Mouse (Mus musculus) midbrain, embryonic 16.5 days (tissue): Measurements from ENCODE around the gene Cyp17a1. TPM values are rescaled to one million over a fixed set of nuclear protein-coding genes. Genes with fewer than 3 reads are reported as not detected.
A peak's percentile ranks its signal among the peaks of the same experiment; 100 is the strongest.

Experiments
- ATAC-seq: fragments of 200-750 bp; cut with Nextera tagmentation; 2 replicates; pipeline ENCODE4 v1.8.0; 2017; ENCODE audit warnings: moderate TSS enrichment
- H3K27ac ChIP-seq: fragments of 300-500 bp; sonication (generic); 2 replicates; pipeline ENCODE4 v1.5.1; 2014; ENCODE audit warnings: mild to moderate bottlenecking, low read length, mixed read lengths
- H3K27me3 ChIP-seq: fragments of 300-500 bp; sonication (generic); 2 replicates; pipeline ENCODE4 v1.6.1; 2014; ENCODE audit warnings: low read depth, low read length, mixed read lengths; ENCODE audit not compliant: control insufficient read depth, insufficient read depth
- H3K36me3 ChIP-seq: fragments of 300-500 bp; sonication (generic); 2 replicates; pipeline ENCODE4 v1.6.1; 2014; ENCODE audit warnings: mild to moderate bottlenecking, low read length, moderate library complexity, mixed read lengths; ENCODE audit not compliant: control insufficient read depth, insufficient read depth
- H3K4me1 ChIP-seq: fragments of 300-500 bp; sonication (generic); 2 replicates; pipeline ENCODE4 v1.6.1; 2014; ENCODE audit warnings: mild to moderate bottlenecking, low read length, mixed read lengths; ENCODE audit not compliant: control insufficient read depth, insufficient read depth
- H3K4me2 ChIP-seq: fragments of 300-500 bp; sonication (generic); 2 replicates; pipeline ENCODE4 v1.6.1; 2014; ENCODE audit warnings: mild to moderate bottlenecking, low read length, mixed read lengths
- H3K4me3 ChIP-seq: fragments of 300-500 bp; sonication (generic); 2 replicates; pipeline ENCODE4 v1.5.1; 2014; ENCODE audit warnings: low read depth, mild to moderate bottlenecking, low read length, moderate library complexity, mixed read lengths
- H3K9ac ChIP-seq: fragments of 300-500 bp; sonication (generic); 2 replicates; pipeline ENCODE4 v1.6.1; 2014; ENCODE audit warnings: low read depth, low read length, mixed read lengths
- H3K9me3 ChIP-seq: fragments of 300-500 bp; sonication (generic); replicated peaks from 2 replicates; pipeline ENCODE4 v1.6.1; 2014; ENCODE audit warnings: mild to moderate bottlenecking, low read length, mixed read lengths; ENCODE audit not compliant: control insufficient read depth, poor library complexity, severe bottlenecking
- WGBS: fragments of 180-500 bp; shearing (Covaris S2); extraction: QIAGEN DNeasy Blood & Tissue Kit; methylation state at CpG from one replicate; pipeline ENCODE4 v1.1.7; 2014; 5-methylcytosine and 5-hydroxymethylcytosine counted together
- polyA plus RNA-seq: library from polyadenylated mRNA; unstranded; fragments of >200 nt; fragmentation: Nextera tagmentation; extraction: Ambion mirVana; gene quantifications from 2 replicates; pipeline ENCODE4 v1.2.1, GENCODE M21; 2015

Cyp17a1 gene
- polyA plus RNA-seq, 1 experiment from 2014 or later = not detected

- Histone ChIP-seq H3K9me3 (no peaks in the 10 kb centered on the region), H3K4me2 (no peak overlapping the region), H3K27ac (no peak overlapping the region), H3K36me3 (peaks cover 3% of the 10 kb centered on the region; the same call in 1 of the 2 replicates), H3K27me3 (no peaks in the 10 kb centered on the region), H3K4me1 (no peaks in the 10 kb centered on the region), H3K4me3 (no peak overlapping the region), H3K9ac (no peak overlapping the region)
- 89% methylated on average over 9 of the region's 9 CpGs for WGBS
- no peak for ATAC-seq
These were observed 28.2 kb upstream of the Cyp17a1 start for GRCm38 (mm10) chr19:46701156-46701555.

- 82% methylated on average over 10 of the region's 10 CpGs for WGBS
- no peak for ATAC-seq
- no peaks in the 10 kb centered on the region for H3K27me3 ChIP-seq
These were observed 26.1 kb upstream of the Cyp17a1 start for GRCm38 (mm10) chr19:46699011-46699481.

GRCm38 (mm10) chr19:46697840-46698517, 25.0 kb upstream of the Cyp17a1 start:
- H3K4me3 ChIP-seq = no peak overlapping the region
- H3K9me3 ChIP-seq = no peaks in the 10 kb centered on the region
- H3K27ac ChIP-seq = no peak overlapping the region
- 45% methylated on average over 19 of the region's 19 CpGs for WGBS
- no peak overlapping the region for H3K9ac ChIP-seq
- peaks cover 3% of the 10 kb centered on the region; the same call in 1 of the 2 replicates for H3K36me3 ChIP-seq
- H3K4me1 ChIP-seq = no peaks in the 10 kb centered on the region
- no peaks in the 10 kb centered on the region for H3K27me3 ChIP-seq
- no peak overlapping the region for H3K4me2 ChIP-seq
- ATAC-seq = no peak

More at GRCm38 (mm10) chr19:46699011-46699481, 26.1 kb upstream of the Cyp17a1 start:
- Histone ChIP-seq H3K4me1 (no peaks in the 10 kb centered on the region), H3K4me2 (no peak overlapping the region), H3K36me3 (peaks cover 3% of the 10 kb centered on the region; the same call in 1 of the 2 replicates), H3K27ac (no peak overlapping the region), H3K9ac (no peak overlapping the region), H3K4me3 (no peak overlapping the region), H3K9me3 (no peaks in the 10 kb centered on the region)

- Histone ChIP-seq H3K27me3 (no peaks in the 10 kb centered on the region), H3K9ac (no peak overlapping the region), H3K27ac (no peak overlapping the region), H3K4me3 (no peak overlapping the region), H3K4me1 (no peaks in the 10 kb centered on the region), H3K4me2 (no peak overlapping the region), H3K36me3 (peaks cover 3% of the 10 kb centered on the region; the same call in 1 of the 2 replicates), H3K9me3 (no peaks in the 10 kb centered on the region)
- 95% methylated on average over 7 of the region's 7 CpGs for WGBS
- ATAC-seq = no peak
These were observed 24.0 kb upstream of the Cyp17a1 start for GRCm38 (mm10) chr19:46696943-46697342.

- no peak for ATAC-seq
- Histone ChIP-seq H3K4me1 (no peaks in the 10 kb centered on the region), H3K27ac (no peak overlapping the region), H3K9me3 (no peaks in the 10 kb centered on the region), H3K4me3 (no peak overlapping the region), H3K36me3 (peaks cover 3% of the 10 kb centered on the region; the same call in 1 of the 2 replicates), H3K4me2 (no peak overlapping the region), H3K27me3 (no peaks in the 10 kb centered on the region), H3K9ac (no peak overlapping the region)
- 91% methylated on average over 8 of the region's 8 CpGs for WGBS
These were observed 23.5 kb upstream of the Cyp17a1 start for GRCm38 (mm10) chr19:46696482-46696881.

GRCm38 (mm10) chr19:46693146-46693545, 20.2 kb upstream of the Cyp17a1 start:
- Histone ChIP-seq H3K27me3 (no peaks in the 10 kb centered on the region), H3K27ac (no peak overlapping the region), H3K4me2 (no peak overlapping the region), H3K9ac (no peak overlapping the region), H3K4me1 (peaks cover 10% of the 10 kb centered on the region; the same call in 1 of the 2 replicates), H3K9me3 (no peaks in the 10 kb centered on the region), H3K36me3 (no peaks in the 10 kb centered on the region), H3K4me3 (no peak overlapping the region)
- ATAC-seq = no peak
- 89% methylated on average over 4 of the region's 4 CpGs for WGBS

GRCm38 (mm10) chr19:46691078-46691477, 18.1 kb upstream of the Cyp17a1 start:
- H3K36me3 ChIP-seq = no peaks in the 10 kb centered on the region
- peak overlapping the region; percentile 56 for H3K4me2 ChIP-seq
- H3K9me3 ChIP-seq = no peaks in the 10 kb centered on the region
- H3K27ac ChIP-seq = no peak overlapping the region
- peaks cover 10% of the 10 kb centered on the region; the same call in 1 of the 2 replicates for H3K4me1 ChIP-seq
- H3K27me3 ChIP-seq = no peaks in the 10 kb centered on the region
- WGBS = 87% methylated on average over 2 of the region's 2 CpGs
- ATAC-seq = no peak
- H3K4me3 ChIP-seq = no peak overlapping the region
- H3K9ac ChIP-seq = no peak overlapping the region

- H3K9ac ChIP-seq = peak overlapping the region; percentile 92; the same call in 1 of the 2 replicates
- peak overlapping the region; percentile 95 for H3K27ac ChIP-seq
- H3K36me3 ChIP-seq = no peaks in the 10 kb centered on the region
- no peaks in the 10 kb centered on the region for H3K9me3 ChIP-seq
- H3K4me3 ChIP-seq = peak overlapping the region; percentile 71
- H3K4me2 ChIP-seq = peak overlapping the region; percentile 56
- H3K4me1 ChIP-seq = peaks cover 10% of the 10 kb centered on the region; the same call in 1 of the 2 replicates
- peak; percentile 44 for ATAC-seq
- 64% methylated on average over 11 of the region's 11 CpGs for WGBS
- no peaks in the 10 kb centered on the region for H3K27me3 ChIP-seq
These were observed 17.4 kb upstream of the Cyp17a1 start for GRCm38 (mm10) chr19:46690387-46690786.
